Mouse (Mus musculus) brain, adult 2 months (tissue): ENCODE data around the gene Metap1.
A peak's percentile ranks its signal among the peaks of the same experiment; 100 is the strongest.

Source experiments
- DNase-seq: peaks from one replicate; pipeline ENCODE4 v3.0.0; 2011; ENCODE audit warnings: low read depth, low spot score

Metap1 gene

DNA sequence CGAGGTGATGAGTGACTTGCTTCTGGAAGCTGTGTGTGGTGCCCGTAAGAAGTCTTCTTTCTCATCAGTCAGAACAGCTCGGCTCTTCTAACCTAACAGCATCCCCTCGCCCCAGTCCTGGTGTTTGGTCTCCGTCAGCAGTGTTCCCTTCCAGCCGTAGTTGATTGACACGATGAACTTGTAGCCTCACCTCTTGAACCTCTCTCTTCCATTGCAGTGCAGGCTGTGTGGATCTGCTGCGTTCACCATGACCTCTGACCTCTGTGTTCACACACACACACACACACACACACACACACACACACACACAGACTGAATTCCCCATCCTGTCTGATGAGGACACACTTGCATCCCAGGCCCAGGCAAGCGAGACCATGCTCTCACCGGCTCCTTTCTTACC is 37.1 kb downstream of the Metap1 start:
- DNase-seq, result no peak

DNA sequence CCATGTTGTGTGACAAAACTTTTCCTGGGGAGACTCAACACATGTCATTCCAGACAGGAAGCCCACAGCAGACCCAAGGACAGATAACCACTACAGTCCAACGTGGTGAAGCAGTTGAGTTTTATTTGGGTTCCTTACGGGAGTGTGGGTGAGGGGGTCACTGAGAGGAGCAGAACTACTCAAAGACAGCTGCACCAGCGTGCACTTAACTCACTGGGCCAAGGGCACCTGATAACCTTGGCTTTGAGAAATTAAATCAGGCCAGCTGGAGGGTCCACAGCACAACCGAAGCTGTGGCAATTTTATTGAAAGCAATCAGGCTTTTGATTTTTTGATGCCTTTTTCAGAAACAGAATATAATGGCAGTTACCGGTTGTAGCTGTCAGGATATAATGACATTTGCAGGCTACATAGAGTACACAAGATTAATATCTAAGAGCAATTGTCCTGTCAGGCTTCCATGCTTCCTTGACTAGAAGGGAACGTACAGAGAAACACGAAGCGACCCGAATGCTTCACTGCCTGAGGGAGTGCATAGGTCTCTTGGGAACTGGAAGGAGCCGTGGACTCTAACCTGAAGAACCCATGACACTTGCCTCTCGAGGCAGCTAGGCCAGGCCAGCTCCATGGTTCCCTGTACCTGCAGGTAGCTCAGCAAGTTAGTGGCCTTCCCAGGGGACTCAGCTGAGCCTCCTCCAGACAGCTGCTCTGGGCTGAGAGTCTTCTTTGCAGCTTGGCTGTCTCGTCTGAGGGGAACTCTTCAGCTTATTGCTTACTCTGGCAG is 41.0 kb downstream of the Metap1 start:
- no peak for DNase-seq

DNA sequence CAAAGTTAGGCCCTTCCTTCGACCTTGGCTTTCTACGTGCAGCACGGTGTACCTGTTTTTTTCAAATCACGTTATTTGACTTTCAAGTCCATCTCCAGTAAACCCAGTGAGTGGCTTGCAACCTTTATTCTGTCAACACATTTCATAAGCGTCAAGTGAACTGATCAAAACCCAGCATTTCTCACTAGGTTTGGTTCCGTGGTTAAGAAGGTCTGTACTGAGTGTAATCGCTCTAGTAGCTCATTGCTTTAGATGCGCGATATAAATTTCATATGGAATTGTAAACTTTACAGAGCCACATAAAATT is 45.9 kb downstream of the Metap1 start:
- DNase-seq, result no peak

DNA sequence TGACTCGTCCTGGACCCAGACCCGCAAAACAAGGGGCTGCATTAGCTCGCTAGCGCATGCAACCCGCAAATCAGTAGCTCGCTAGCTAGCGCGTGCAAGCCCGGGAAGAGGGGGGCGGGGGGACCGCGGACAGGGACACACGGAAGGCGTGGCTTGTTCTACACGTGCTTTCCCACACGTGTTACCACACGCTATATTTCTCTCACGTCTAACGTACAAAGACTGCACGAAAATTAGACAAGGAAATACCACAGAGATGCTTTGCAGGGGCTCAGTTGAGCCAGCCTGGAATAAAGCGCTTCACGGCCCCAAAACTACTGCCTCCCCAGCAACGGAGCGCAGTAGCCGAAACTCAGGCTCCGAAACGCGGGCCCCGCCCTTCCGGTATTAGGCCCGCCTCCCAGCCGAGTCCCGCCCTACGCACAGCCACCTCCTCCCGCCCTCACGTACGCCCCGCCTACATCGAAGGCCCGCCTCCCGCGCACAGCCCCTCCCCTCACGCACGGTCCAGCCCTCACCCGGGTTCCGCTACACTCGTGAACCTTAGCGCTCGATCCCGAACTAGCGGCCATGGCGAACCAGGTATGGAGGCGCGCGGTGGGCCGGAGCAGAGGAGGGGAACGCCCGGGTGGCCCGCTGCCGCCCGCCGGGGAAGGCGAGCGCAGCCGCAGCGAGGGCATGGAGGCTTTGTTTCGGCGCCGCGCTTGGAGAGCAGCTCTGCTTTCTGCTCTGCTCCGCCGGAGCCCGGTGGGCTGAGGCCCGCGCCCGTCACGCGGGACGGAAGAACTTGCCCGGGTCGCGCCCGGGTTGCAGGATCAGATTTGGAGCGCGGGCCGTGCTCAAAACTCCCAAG is 46.5 kb downstream of the Metap1 start, which contains the start of gene Adh5:
TSS of gene Adh5 (plus strand) at position 482 of the 853 bp plus-strand sequence.
- DNase-seq, result peak; percentile 98

DNA sequence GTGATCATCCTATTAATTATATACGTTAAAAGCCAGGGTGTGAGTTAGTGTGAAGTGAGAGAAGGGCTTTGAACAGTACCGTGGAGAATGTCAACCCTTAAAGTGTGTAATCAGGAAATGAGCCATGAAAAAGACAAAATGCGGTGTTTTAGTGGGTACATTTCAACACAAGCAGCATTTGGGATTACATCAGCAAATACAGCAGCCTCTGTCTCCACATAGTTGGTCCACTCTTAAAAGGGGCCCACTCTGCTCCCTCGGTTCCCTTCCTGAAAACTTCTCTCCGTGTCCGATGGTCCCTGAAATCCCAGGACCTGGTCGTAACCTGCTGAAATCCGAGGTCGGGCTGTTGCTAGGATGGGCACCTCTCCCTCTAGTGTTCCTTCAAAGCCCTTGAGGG is 47.1 kb downstream of the Metap1 start:
- no peak for DNase-seq

GRCm38 (mm10) chr3:138438716-138439115 is 50.6 kb downstream of the Metap1 start:
- no peak for DNase-seq

DNA sequence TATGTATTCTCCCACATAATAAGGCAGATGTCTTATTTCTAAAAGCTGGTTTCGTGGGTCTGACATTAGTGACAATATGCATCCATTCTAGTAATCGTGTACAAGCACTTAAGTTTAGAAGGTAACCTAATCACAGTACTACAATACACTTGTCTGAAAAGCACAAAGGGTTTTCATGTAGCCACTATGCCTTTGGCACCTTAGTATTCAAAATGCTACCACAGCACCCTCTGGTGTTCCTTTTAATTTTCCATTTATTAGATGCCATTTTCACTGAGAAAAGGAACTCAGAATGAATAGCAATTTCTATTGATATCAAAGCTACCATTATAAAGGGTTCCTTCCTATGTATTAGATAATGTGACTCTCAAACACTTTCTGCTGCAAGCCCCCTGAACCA is 57.5 kb downstream of the Metap1 start:
- peak; percentile 51 for DNase-seq

DNA sequence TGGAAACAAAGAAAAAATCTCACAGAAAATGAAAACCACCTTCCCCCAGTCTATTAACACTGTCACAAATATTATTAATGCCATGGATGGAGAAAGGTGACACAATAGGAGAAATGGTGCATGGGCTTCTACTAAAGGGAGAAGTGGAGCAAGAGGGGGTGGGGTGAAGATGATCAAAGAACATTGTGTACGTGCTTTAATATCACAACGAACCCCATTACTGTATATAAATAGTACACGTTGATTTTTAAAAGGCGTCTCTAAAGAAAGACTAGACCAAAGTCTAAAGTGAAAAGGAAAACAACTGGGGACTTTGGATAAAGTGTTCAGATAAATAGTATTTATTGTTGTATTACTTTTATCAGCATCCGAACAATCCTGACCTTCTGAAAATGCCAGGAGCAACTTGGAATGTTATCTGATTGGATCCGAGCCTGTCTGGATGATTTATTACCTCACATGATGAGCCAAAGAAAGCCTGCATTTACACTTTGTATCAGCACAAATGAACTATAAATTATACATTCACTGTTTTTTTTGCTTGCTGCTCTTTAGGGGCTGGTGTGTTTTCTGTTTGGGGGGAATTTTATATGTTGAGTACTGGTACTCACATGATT is 58.8 kb downstream of the Metap1 start:
- DNase-seq, result no peak

GRCm38 (mm10) chr3:138424247-138424646 is 65.1 kb downstream of the Metap1 start:
- no peak for DNase-seq

DNA sequence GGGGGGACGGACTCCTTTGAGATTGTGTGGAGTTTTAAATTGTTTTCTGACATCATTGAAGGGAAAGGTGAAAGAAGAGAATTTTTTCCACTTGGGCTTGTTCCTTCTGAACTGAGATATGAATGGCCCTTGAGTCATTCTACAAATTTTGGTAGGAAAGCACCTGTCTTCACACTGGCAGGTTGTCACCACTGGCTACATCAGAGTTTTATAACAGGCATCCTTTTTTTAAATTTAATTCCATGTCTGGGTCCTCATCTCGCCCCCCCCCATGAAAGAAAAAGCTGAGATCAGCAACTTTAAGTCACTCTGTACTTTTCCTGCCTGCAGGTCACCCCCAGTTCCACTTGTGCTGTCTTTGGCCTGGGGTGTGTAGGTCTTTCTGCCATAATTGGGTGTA is 65.7 kb downstream of the Metap1 start:
- DNase-seq, result no peak

- DNase-seq, result no peak
Observed at GRCm38 (mm10) chr3:138420385-138420784, 68.9 kb downstream of the Metap1 start.

GRCm38 (mm10) chr3:138419369-138419768 is 69.9 kb downstream of the Metap1 start:
- no peak for DNase-seq

- DNase-seq, result no peak
Observed at GRCm38 (mm10) chr3:138415121-138415690, 74.1 kb downstream of the Metap1 start, which contains the start of gene Adh4. Gene Adh4, plus strand, starts transcription at chr3:138415466.

DNA sequence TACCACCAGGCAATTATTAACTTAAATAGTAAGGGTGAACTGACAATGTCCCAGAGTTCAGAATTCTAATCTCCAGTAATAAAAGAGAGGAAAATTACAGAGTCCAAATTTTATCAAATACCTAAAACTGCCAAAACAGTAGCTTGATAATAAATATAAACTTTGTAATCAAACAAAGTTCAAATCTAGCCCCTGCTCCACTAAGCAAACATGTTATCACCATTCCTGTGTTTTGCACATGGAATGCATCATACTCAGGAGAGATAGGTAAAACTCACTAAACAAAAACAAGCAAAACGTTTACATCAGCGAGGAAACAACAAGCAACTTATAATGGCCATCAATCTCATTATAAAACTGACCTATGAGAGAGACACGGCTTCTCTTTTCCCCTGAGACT is 79.1 kb downstream of the Metap1 start:
- no peak for DNase-seq

GRCm38 (mm10) chr3:138409585-138409984 is 79.7 kb downstream of the Metap1 start:
- no peak for DNase-seq
